Mouse (Mus musculus) thymus, adult 2 months (tissue): ENCODE results near the gene Fam69a. TPM values are rescaled to one million over a fixed set of nuclear protein-coding genes. Genes with fewer than 3 reads are reported as not detected.

ENCODE experiments used
- DNase-seq: peaks from one replicate; pipeline ENCODE4 v3.0.0; 2021
- H3K27ac ChIP-seq: fragments of 200-500 bp; 2 replicates; pipeline ENCODE4 v1.5.1; 2012; ENCODE audit warnings: low read length, control low read depth; ENCODE audit not compliant: control insufficient read depth, insufficient read depth
- H3K27me3 ChIP-seq: fragments of 200-500 bp; 2 replicates; pipeline ENCODE4 v1.6.1; 2012; ENCODE audit warnings: mild to moderate bottlenecking, low read length, moderate library complexity, mixed read lengths; ENCODE audit not compliant: control insufficient read depth, insufficient read depth
- H3K36me3 ChIP-seq: fragments of 200-500 bp; 2 replicates; pipeline ENCODE4 v1.6.1; 2012; ENCODE audit warnings: mild to moderate bottlenecking, low read length, moderate library complexity; ENCODE audit not compliant: control insufficient read depth, insufficient read depth
- H3K4me1 ChIP-seq: fragments of 200-500 bp; replicated peaks from 2 replicates; pipeline ENCODE4 v1.6.1; 2012; ENCODE audit warnings: low read length; ENCODE audit not compliant: control insufficient read depth, insufficient read depth
- H3K4me3 ChIP-seq: fragments of 200-500 bp; 2 replicates; pipeline ENCODE4 v1.5.1; 2012; ENCODE audit warnings: mild to moderate bottlenecking, low read length, control low read depth, moderate library complexity; ENCODE audit not compliant: control insufficient read depth, insufficient read depth
- CTCF ChIP-seq: fragments of 200-500 bp; IDR thresholded peaks from 2 replicates; pipeline ENCODE4 v1.5.1; 2012; ENCODE audit warnings: mild to moderate bottlenecking, control low read depth, low read length, moderate library complexity, borderline replicate concordance; ENCODE audit not compliant: control insufficient read depth, poor library complexity, insufficient read depth; ENCODE audit errors: extremely low read depth
- POLR2A ChIP-seq: fragments of 200-500 bp; IDR thresholded peaks from 2 replicates; pipeline ENCODE4 v1.6.1; 2012; ENCODE audit warnings: mild to moderate bottlenecking, low read length, control low read depth, moderate library complexity; ENCODE audit not compliant: control insufficient read depth, poor library complexity, insufficient read depth; ENCODE audit errors: extremely low read depth
- WGBS: fragments of 180-500 bp; shearing (Covaris S2); methylation state at CpG from one replicate; pipeline ENCODE4 v1.1.7; 2018; 5-methylcytosine and 5-hydroxymethylcytosine counted together
- polyA plus RNA-seq: library from polyadenylated mRNA; depleted of rRNA; stranded (reverse); fragments of >200 nt; gene quantifications from 2 replicates; pipeline ENCODE4 v1.2.3, GENCODE M21; 2012

Gene Fam69a
- polyA plus RNA-seq, 1 experiment = 2.3 TPM

- H3K27ac ChIP-seq = no peak overlapping the region
- no peaks in the 10 kb centered on the region for H3K27me3 ChIP-seq
Measured at GRCm38 (mm10) chr5:107982016-107982415, 4.9 kb downstream of the Fam69a start.

GRCm38 (mm10) chr5:107979901-107980300, 7.0 kb downstream of the Fam69a start:
- Histone ChIP-seq H3K27me3 (no peaks in the 10 kb centered on the region), H3K4me1 (peaks cover 6% of the 10 kb centered on the region), H3K27ac (no peak overlapping the region), H3K36me3 (no peaks in the 10 kb centered on the region), H3K4me3 (no peak overlapping the region)
- TF ChIP-seq POLR2A = no peak
- no peak for TF ChIP-seq CTCF
- WGBS = 67% methylated on average over 1 of the region's 1 CpGs
- no peak for DNase-seq

More at GRCm38 (mm10) chr5:107982016-107982415, 4.9 kb downstream of the Fam69a start:
- 95% methylated on average over 3 of the region's 3 CpGs for WGBS
- no peak for DNase-seq
- TF ChIP-seq POLR2A = no peak
- TF ChIP-seq CTCF = no peak
- Histone ChIP-seq H3K36me3 (no peaks in the 10 kb centered on the region), H3K4me3 (no peak overlapping the region), H3K4me1 (peaks cover 6% of the 10 kb centered on the region)

GRCm38 (mm10) chr5:107978289-107979035, 8.4 kb downstream of the Fam69a start:
- no peak for TF ChIP-seq CTCF
- TF ChIP-seq POLR2A = no peak
- Histone ChIP-seq H3K4me1 (peaks cover 5% of the 10 kb centered on the region), H3K27ac (peak overlapping the region; percentile 45; the same call in 1 of the 2 replicates), H3K27me3 (no peaks in the 10 kb centered on the region), H3K4me3 (no peak overlapping the region), H3K36me3 (no peaks in the 10 kb centered on the region)
- WGBS = 37% methylated on average over 6 of the region's 6 CpGs
- DNase-seq = no peak

- TF ChIP-seq CTCF (no peak), POLR2A (no peak)
- DNase-seq = no peak
- no peaks in the 10 kb centered on the region for H3K36me3 ChIP-seq
- peaks cover 5% of the 10 kb centered on the region for H3K4me1 ChIP-seq
- H3K27ac ChIP-seq = no peak overlapping the region
- no peaks in the 10 kb centered on the region for H3K27me3 ChIP-seq
- WGBS = 80% methylated on average over 3 of the region's 3 CpGs
- H3K4me3 ChIP-seq = no peak overlapping the region
Measured at GRCm38 (mm10) chr5:107977640-107978288, 9.1 kb downstream of the Fam69a start.

GRCm38 (mm10) chr5:107973310-107973709, 13.6 kb downstream of the Fam69a start:
- WGBS = 77% methylated on average over 2 of the region's 2 CpGs
- no peaks in the 10 kb centered on the region for H3K27me3 ChIP-seq
- H3K36me3 ChIP-seq = no peaks in the 10 kb centered on the region
- no peak for TF ChIP-seq CTCF
- TF ChIP-seq POLR2A = no peak
- H3K4me3 ChIP-seq = no peak overlapping the region
- no peak overlapping the region for H3K27ac ChIP-seq
- H3K4me1 ChIP-seq = peaks cover 2% of the 10 kb centered on the region; the same call in 1 of the 2 replicates
- no peak for DNase-seq

DNA sequence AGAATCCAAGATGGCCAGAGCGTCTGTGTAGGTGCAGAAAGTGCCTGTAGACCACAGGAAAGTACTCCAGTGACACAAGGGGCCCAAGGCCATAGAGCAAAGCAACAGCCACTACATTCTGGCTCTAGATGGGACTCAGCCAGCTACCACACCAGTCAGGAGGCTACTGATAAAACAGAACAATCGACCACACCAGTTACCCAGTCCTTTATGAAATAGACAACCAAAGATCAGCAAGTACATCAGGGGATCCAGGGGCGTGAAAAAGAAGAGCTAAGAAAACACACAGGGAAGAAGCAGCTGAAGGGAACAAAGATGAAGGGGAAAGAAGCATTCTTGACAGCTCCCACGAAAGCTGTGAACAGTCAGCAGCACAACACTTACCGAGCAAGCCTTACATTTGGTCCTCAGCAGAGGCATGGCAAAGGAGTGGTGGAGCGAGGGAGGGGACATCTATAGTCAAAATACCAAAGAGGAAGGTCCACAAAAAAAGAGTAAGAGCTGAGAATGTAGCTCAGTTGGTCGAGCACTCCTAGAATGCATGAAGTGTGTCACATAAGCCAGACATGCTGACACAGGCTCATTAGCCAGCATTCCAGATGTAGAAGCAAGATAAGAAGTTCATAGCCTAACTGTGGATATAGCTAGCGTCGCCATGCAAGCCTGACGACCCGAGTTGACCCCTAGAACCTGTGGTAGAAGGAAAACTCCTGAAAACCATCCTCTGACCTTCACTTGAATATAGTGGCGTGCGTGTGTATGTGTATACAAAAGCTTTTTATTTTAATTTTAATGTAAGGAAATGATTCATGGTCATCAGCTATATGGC, 14.2 kb downstream of the Fam69a start:
- H3K4me1 ChIP-seq = peaks cover 2% of the 10 kb centered on the region; the same call in 1 of the 2 replicates
- H3K27me3 ChIP-seq = no peaks in the 10 kb centered on the region
- no peak for DNase-seq
- H3K4me3 ChIP-seq = no peak overlapping the region
- no peak overlapping the region for H3K27ac ChIP-seq
- no peaks in the 10 kb centered on the region for H3K36me3 ChIP-seq
- no peak for TF ChIP-seq POLR2A
- TF ChIP-seq CTCF = no peak
- WGBS = 81% methylated on average over 13 of the region's 13 CpGs
